Mouse (Mus musculus) mouse embryonic stem cell (cell line): ENCODE results near the gene Fgfr2.

Experiments used
- in situ Hi-C, 2 experiments: fragments of 300-500 bp; cut with MboI; formaldehyde crosslinking; loops; 1 replicate in 1 of 2; 3 replicates in 1 of 2; pipeline ENCODE4 v1.14.3; 2019 to 2020; ENCODE audit warnings: low sequenced_read_pairs in 2 of 2, low pct_unique_long_range_greater_than_20kb in 1 of 2, mixed read lengths in 1 of 2; ENCODE audit not compliant: unreplicated experiment in 1 of 2

Fgfr2 gene

GRCm38 (mm10) chr7:132736099-132736862 is 386.9 kb downstream of the Fgfr2 start:
- in situ Hi-C loops: no loop called here

GRCm38 (mm10) chr7:132735145-132735544 is 388.0 kb downstream of the Fgfr2 start:
- in situ Hi-C loops: no loop called here

GRCm38 (mm10) chr7:132734222-132734621 is 388.9 kb downstream of the Fgfr2 start:
- in situ Hi-C loops: no loop called here

- in situ Hi-C loops: no loop called here
These were observed 389.6 kb downstream of the Fgfr2 start for GRCm38 (mm10) chr7:132733521-132733920.

- in situ Hi-C loops: no loop called here
These were observed 390.9 kb downstream of the Fgfr2 start for GRCm38 (mm10) chr7:132732136-132732789.

- in situ Hi-C loops: no loop called here
These were observed 391.6 kb downstream of the Fgfr2 start for GRCm38 (mm10) chr7:132731558-132731957.

GRCm38 (mm10) chr7:132730510-132730909 is 392.6 kb downstream of the Fgfr2 start:
- in situ Hi-C loops: no loop called here

- in situ Hi-C loops: no loop called here
These were observed 393.9 kb downstream of the Fgfr2 start for GRCm38 (mm10) chr7:132729093-132729831.

- in situ Hi-C loops: no loop called here
These were observed 396.9 kb downstream of the Fgfr2 start for GRCm38 (mm10) chr7:132726106-132726861.

- in situ Hi-C loops: no loop called here
These were observed 398.6 kb downstream of the Fgfr2 start for GRCm38 (mm10) chr7:132724501-132725062.

GRCm38 (mm10) chr7:132723906-132724305 is 399.2 kb downstream of the Fgfr2 start:
- in situ Hi-C loops: no loop called here

GRCm38 (mm10) chr7:132722401-132723370 is 400.5 kb downstream of the Fgfr2 start:
- in situ Hi-C loops: no loop called here

GRCm38 (mm10) chr7:132720562-132720961 is 402.6 kb downstream of the Fgfr2 start:
- in situ Hi-C loops: no loop called here

- in situ Hi-C loops: no loop called here
These were observed 403.6 kb downstream of the Fgfr2 start for GRCm38 (mm10) chr7:132719570-132719969.

- in situ Hi-C loops: no loop called here
These were observed 407.9 kb downstream of the Fgfr2 start for GRCm38 (mm10) chr7:132715259-132715658.

- in situ Hi-C loops: no loop called here
These were observed 408.8 kb downstream of the Fgfr2 start for GRCm38 (mm10) chr7:132714236-132714923.
